Mouse (Mus musculus): ENCODE measurements at regions not wholly inside any gene's neighbourhood (a gene's known extent, or its start where the extent isn't known, plus 50 kb on each side); places are given as distances from the start of the nearest gene placed in this dataset.

- TF ChIP-seq CTCF (conservative IDR thresholded peaks at IDR 0.05; ENCODE audit: low read length) (no peak), NANOG (IDR thresholded peaks at IDR 0.05; ENCODE audit: borderline replicate concordance, low read length) (no peak)
These were observed 1699.2 kb downstream of the Car8 start for GRCm38 (mm10) chr4:6539626-6540025.
